Mouse (Mus musculus) left cerebral cortex, postnatal 14 days (tissue): ENCODE measurements at regions not wholly inside any gene's neighbourhood (a gene's known extent, or its start where the extent isn't known, plus 50 kb on each side); places are given as distances from the start of the nearest gene placed in this dataset.

Source experiments
- DNase-seq, 2 experiments: peaks; one replicate each; pipeline ENCODE4 v3.0.0; 2021 to 2022; ENCODE audit warnings: low spot score in 2 of 2, mixed read lengths in 1 of 2
- intact Hi-C: fragments of 180-260 bp; cut with DNase I; formaldehyde crosslinking; loops from one replicate; pipeline ENCODE4 v1.15.1; 2025

- DNase-seq: no peak
- intact Hi-C loops: no loop called here
These were observed 274.9 kb downstream of the Cd83 start for GRCm38 (mm10) chr13:44059436-44059835.

- intact Hi-C loops: no loop called here
These were observed 276.7 kb downstream of the Cd83 start for GRCm38 (mm10) chr13:44061286-44061685.

GRCm38 (mm10) chr13:44061721-44062300 lies 277.2 kb downstream of the Cd83 start:
- DNase-seq: peak in 1 of 2 experiments; percentile 43
- intact Hi-C loops: no loop called here

More at GRCm38 (mm10) chr13:44061286-44061685, 276.7 kb downstream of the Cd83 start:
- no peak for DNase-seq

- intact Hi-C loops: no loop called here
- no peak for DNase-seq
These were observed 278.7 kb downstream of the Cd83 start for GRCm38 (mm10) chr13:44063317-44063716.

GRCm38 (mm10) chr13:44064026-44064425 lies 279.5 kb downstream of the Cd83 start:
- intact Hi-C loops: no loop called here
- no peak for DNase-seq

GRCm38 (mm10) chr13:44065741-44066185 lies 281.2 kb downstream of the Cd83 start:
- peak in 1 of 2 experiments; percentile 27 for DNase-seq
- intact Hi-C loops: no loop called here

- DNase-seq: no peak
- intact Hi-C loops: no loop called here
These were observed 282.7 kb downstream of the Cd83 start for GRCm38 (mm10) chr13:44067244-44067643.

- no peak for DNase-seq
- intact Hi-C loops: no loop called here
These were observed 284.4 kb downstream of the Cd83 start for GRCm38 (mm10) chr13:44068951-44069350.

GRCm38 (mm10) chr13:44073122-44073521 lies 288.5 kb downstream of the Cd83 start:
- peak; percentile 60 to 79 for DNase-seq
- intact Hi-C loops: loop anchor here (5.0 to 10.0 kb wide), 3 partner anchors 164 to 209 kb away; no protein-coding TSS in a partner anchor

- peak; percentile 48 to 85 for DNase-seq
- intact Hi-C loops: loop anchor here (5.0 to 10.0 kb wide), 3 partner anchors 163 to 208 kb away; no protein-coding TSS in a partner anchor
These were observed 289.6 kb downstream of the Cd83 start for GRCm38 (mm10) chr13:44074172-44074571.

GRCm38 (mm10) chr13:44077022-44077421 lies 292.4 kb downstream of the Cd83 start:
- intact Hi-C loops: loop anchor here (10.0 kb wide), 1 partner anchor 202 kb away; no protein-coding TSS in a partner anchor
- no peak for DNase-seq

- no peak for DNase-seq
- intact Hi-C loops: no loop called here
These were observed 301.3 kb downstream of the Cd83 start for GRCm38 (mm10) chr13:44085621-44086510.

GRCm38 (mm10) chr13:44086801-44087200 lies 302.2 kb downstream of the Cd83 start:
- intact Hi-C loops: no loop called here
- DNase-seq: peak; percentile 66 to 73

- DNase-seq: no peak
- intact Hi-C loops: no loop called here
These were observed 312.6 kb downstream of the Cd83 start for GRCm38 (mm10) chr13:44097141-44097540.

GRCm38 (mm10) chr13:44099511-44099910 lies 314.9 kb downstream of the Cd83 start:
- intact Hi-C loops: no loop called here
- DNase-seq: peak in 1 of 2 experiments; percentile 19

- intact Hi-C loops: no loop called here
- peak; percentile 64 to 84 for DNase-seq
These were observed 315.8 kb downstream of the Cd83 start for GRCm38 (mm10) chr13:44100125-44101067.

- DNase-seq: no peak
- intact Hi-C loops: no loop called here
These were observed 316.6 kb downstream of the Cd83 start for GRCm38 (mm10) chr13:44101161-44101560.

GRCm38 (mm10) chr13:44101806-44102205 lies 317.2 kb downstream of the Cd83 start:
- DNase-seq: no peak
- intact Hi-C loops: no loop called here

GRCm38 (mm10) chr13:44102257-44102656 lies 317.7 kb downstream of the Cd83 start:
- intact Hi-C loops: no loop called here
- DNase-seq: no peak
